Comparison of ENCODE assay signal across 8 mouse cellular contexts in the genomic region with DNA sequence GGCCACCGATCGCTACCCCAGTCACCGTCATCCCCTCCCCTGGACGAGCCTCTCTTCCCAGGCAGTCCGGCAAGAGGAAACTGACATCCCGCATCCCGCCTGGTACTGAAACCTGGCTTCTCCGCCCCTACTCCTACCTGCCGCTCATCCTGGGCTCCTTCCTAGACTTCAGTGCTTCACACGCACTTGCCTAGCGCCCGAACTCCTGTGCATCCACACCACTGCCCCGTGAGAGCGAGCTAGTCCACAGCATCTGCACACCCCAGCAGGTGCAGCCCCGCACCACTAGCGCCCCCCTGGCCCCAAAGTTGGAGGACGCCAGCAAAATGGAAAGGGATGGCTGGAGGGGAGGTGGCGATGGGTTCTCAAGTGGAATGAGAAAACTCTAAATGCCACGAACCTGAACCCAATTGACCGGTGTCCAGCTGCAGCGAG. TPM values are rescaled to one million over a fixed set of nuclear protein-coding genes. Genes with fewer than 3 reads are reported as not detected.
DNase-seq lines count a peak whose midpoint lies in the region; ATAC-seq and TF ChIP-seq lines count a peak whose summit lies in the region.

No protein-coding gene starts in this region.

- WGBS in forebrain, embryonic 11.5 days = under 1% methylated on average over 21 of the region's 21 CpGs
- under 1% methylated on average over 21 of the region's 21 CpGs for WGBS in hindbrain, embryonic 13.5 days
- under 1% methylated on average over 21 of the region's 21 CpGs for WGBS in limb, embryonic 10.5 days
- under 1% methylated on average over 21 of the region's 21 CpGs for WGBS in midbrain, embryonic 12.5 days
- under 1% methylated on average over 21 of the region's 21 CpGs for WGBS in stomach, postnatal 0 days

- H3K36me3 ChIP-seq in testis, adult 2 months (ENCODE audit: control insufficient read depth, insufficient read depth, low read length) = no peaks in the 10 kb centered on the region
- H3K36me3 ChIP-seq in forebrain, embryonic 11.5 days (ENCODE audit: control insufficient read depth, insufficient read depth, low read length) = no peaks in the 10 kb centered on the region
- no peaks in the 10 kb centered on the region for H3K36me3 ChIP-seq in hindbrain, embryonic 13.5 days
- no peaks in the 10 kb centered on the region for H3K36me3 ChIP-seq in limb, embryonic 10.5 days
- no peaks in the 10 kb centered on the region for H3K36me3 ChIP-seq in midbrain, embryonic 12.5 days
- no peaks in the 10 kb centered on the region for H3K36me3 ChIP-seq in stomach, postnatal 0 days (ENCODE audit: control insufficient read depth, insufficient read depth, low read length)

- H3K4me2 ChIP-seq in forebrain, embryonic 11.5 days (ENCODE audit: low read depth, low read length, severe bottlenecking) = peak overlapping the region; percentile 99
- peak overlapping the region; percentile 93 for H3K4me2 ChIP-seq in hindbrain, embryonic 13.5 days
- H3K4me2 ChIP-seq in midbrain, embryonic 12.5 days (replicated peaks) = peak overlapping the region; percentile 95
- peak overlapping the region; percentile 94 for H3K4me2 ChIP-seq in stomach, postnatal 0 days (replicated peaks; ENCODE audit: low read depth)

- TF ChIP-seq EP300 in stomach, postnatal 0 days (optimal IDR thresholded peaks at IDR 0.05) = no peak

- no peak for DNase-seq in testis, postnatal 14 days (ENCODE audit: low spot score)
- peak; percentile 84 for DNase-seq in forebrain, embryonic 11.5 days (ENCODE audit: low spot score)
- DNase-seq in limb, embryonic 10.5 days (ENCODE audit: low spot score) = no peak
- peak; percentile 48 for DNase-seq in stomach, postnatal 0 days (ENCODE audit: low spot score)
- DNase-seq in ovary, postnatal 10 days (ENCODE audit: low spot score) = no peak

- H3K27ac ChIP-seq in testis, adult 2 months (ENCODE audit: control insufficient read depth, insufficient read depth, low read depth, low read length) = no peak overlapping the region
- H3K27ac ChIP-seq in forebrain, embryonic 11.5 days (ENCODE audit: low read depth, low read length) = 0 out of 2 replicates have a peak overlapping the region, but pooled peaks have one; percentile 18
- H3K27ac ChIP-seq in hindbrain, embryonic 13.5 days = peak overlapping the region; percentile 91
- H3K27ac ChIP-seq in limb, embryonic 10.5 days = peak overlapping the region; percentile 75; the same call in 1 of the 2 replicates
- peak overlapping the region; percentile 73 for H3K27ac ChIP-seq in midbrain, embryonic 12.5 days (replicated peaks)
- peak overlapping the region; percentile 35; the same call in 1 of the 2 replicates for H3K27ac ChIP-seq in stomach, postnatal 0 days (replicated peaks)

- no peak for TF ChIP-seq CTCF in testis, adult 2 months (IDR thresholded peaks at IDR 0.05; ENCODE audit: control insufficient read depth, insufficient read depth, insufficient replicate concordance, low read depth, low read length)
- peak; percentile 39 for TF ChIP-seq CTCF in stomach, postnatal 0 days (IDR thresholded peaks at IDR 0.05; ENCODE audit: low read depth)

- no peaks in the 10 kb centered on the region for H3K9me3 ChIP-seq in forebrain, embryonic 11.5 days (ENCODE audit: control insufficient read depth, low read length)
- no peaks in the 10 kb centered on the region for H3K9me3 ChIP-seq in hindbrain, embryonic 13.5 days
- no peaks in the 10 kb centered on the region for H3K9me3 ChIP-seq in limb, embryonic 10.5 days (replicated peaks)
- no peaks in the 10 kb centered on the region for H3K9me3 ChIP-seq in midbrain, embryonic 12.5 days
- H3K9me3 ChIP-seq in stomach, postnatal 0 days (ENCODE audit: control insufficient read depth, low read length) = no peaks in the 10 kb centered on the region

- ATAC-seq in forebrain, embryonic 11.5 days (replicated peaks; ENCODE audit: low FRiP score) = peak; percentile 47
- peak; percentile 55 for ATAC-seq in hindbrain, embryonic 13.5 days (ENCODE audit: low FRiP score)
- peak; percentile 45; the same call in 1 of the 2 replicates for ATAC-seq in midbrain, embryonic 12.5 days (ENCODE audit: low FRiP score, low read depth)
- ATAC-seq in stomach, postnatal 0 days (ENCODE audit: low FRiP score, low TSS enrichment) = peak; percentile 63

- no peak for TF ChIP-seq POLR2A in testis, adult 2 months (IDR thresholded peaks at IDR 0.05; ENCODE audit: control insufficient read depth, low read depth, low read length)

- peaks cover 5% of the 10 kb centered on the region for H3K27me3 ChIP-seq in testis, adult 2 months (ENCODE audit: control insufficient read depth, insufficient read depth, low read length)
- H3K27me3 ChIP-seq in forebrain, embryonic 11.5 days (ENCODE audit: control insufficient read depth, insufficient read depth, low read length) = peaks cover 46% of the 10 kb centered on the region
- 0 out of 2 replicates have a peak, but pooled peaks cover 3% of the 10 kb centered on the region for H3K27me3 ChIP-seq in hindbrain, embryonic 13.5 days
- peaks cover 85% of the 10 kb centered on the region for H3K27me3 ChIP-seq in limb, embryonic 10.5 days (ENCODE audit: low read depth, poor library complexity, severe bottlenecking)
- H3K27me3 ChIP-seq in midbrain, embryonic 12.5 days = peaks cover 50% of the 10 kb centered on the region
- H3K27me3 ChIP-seq in stomach, postnatal 0 days (ENCODE audit: control insufficient read depth, insufficient read depth, low read length) = no peaks in the 10 kb centered on the region

- H3K4me1 ChIP-seq in testis, adult 2 months (ENCODE audit: control insufficient read depth, insufficient read depth, low read length) = peaks cover 22% of the 10 kb centered on the region
- peaks cover 19% of the 10 kb centered on the region for H3K4me1 ChIP-seq in forebrain, embryonic 11.5 days (replicated peaks; ENCODE audit: control insufficient read depth, insufficient read depth, low read length)
- peaks cover 74% of the 10 kb centered on the region for H3K4me1 ChIP-seq in hindbrain, embryonic 13.5 days (replicated peaks)
- peaks cover 65% of the 10 kb centered on the region for H3K4me1 ChIP-seq in limb, embryonic 10.5 days
- H3K4me1 ChIP-seq in midbrain, embryonic 12.5 days = peaks cover 56% of the 10 kb centered on the region
- peaks cover 4% of the 10 kb centered on the region for H3K4me1 ChIP-seq in stomach, postnatal 0 days (replicated peaks; ENCODE audit: control insufficient read depth, insufficient read depth)

- H3K9ac ChIP-seq in forebrain, embryonic 11.5 days (ENCODE audit: low read length) = peak overlapping the region; percentile 56
- peak overlapping the region; percentile 81 for H3K9ac ChIP-seq in hindbrain, embryonic 13.5 days
- H3K9ac ChIP-seq in midbrain, embryonic 12.5 days (replicated peaks) = peak overlapping the region; percentile 64
- H3K9ac ChIP-seq in stomach, postnatal 0 days (ENCODE audit: low read length) = peak overlapping the region; percentile 47

- peak overlapping the region; percentile 33 for H3K4me3 ChIP-seq in testis, adult 2 months (ENCODE audit: control insufficient read depth, low read depth, low read length)
- peak overlapping the region; percentile 46 for H3K4me3 ChIP-seq in forebrain, embryonic 11.5 days (ENCODE audit: low read depth, low read length)
- peak overlapping the region; percentile 59 for H3K4me3 ChIP-seq in hindbrain, embryonic 13.5 days
- peak overlapping the region; percentile 62 for H3K4me3 ChIP-seq in limb, embryonic 10.5 days
- peak overlapping the region; percentile 56 for H3K4me3 ChIP-seq in midbrain, embryonic 12.5 days
- H3K4me3 ChIP-seq in stomach, postnatal 0 days (ENCODE audit: low read depth, low read length) = peak overlapping the region; percentile 55

RNA-seq across cellular contexts. Expression of gene Gfra1, which starts 0.6 kb away (rescaled TPM):
- polyA plus RNA-seq in testis, adult 2 months (2012; rRNA removed) = 1.2 and 1.6 TPM in 2 replicates
- 9.6 and 10.0 TPM in 2 replicates for polyA plus RNA-seq in forebrain, embryonic 11.5 days (2014; fragmentation: Nextera tagmentation; extraction: Ambion mirVana)
- polyA plus RNA-seq in hindbrain, embryonic 13.5 days (2015; fragmentation: Nextera tagmentation; extraction: Ambion mirVana) = 65.7 and 67.6 TPM in 2 replicates
- polyA plus RNA-seq in limb, embryonic 10.5 days (2016; fragmentation: Nextera tagmentation; extraction: Ambion mirVana) = 3.0 and 5.1 TPM in 2 replicates
- polyA plus RNA-seq in midbrain, embryonic 12.5 days (2016; fragmentation: Nextera tagmentation; extraction: Ambion mirVana) = 36.8 and 39.6 TPM in 2 replicates
- polyA plus RNA-seq in stomach, postnatal 0 days (2015; fragmentation: Nextera tagmentation; extraction: Ambion mirVana) = 7.7 and 9.1 TPM in 2 replicates

RNA-seq across cellular contexts. Expression of gene Ccdc172, which starts 56.7 kb away (rescaled TPM):
- 8.6 and 8.9 TPM in 2 replicates for polyA plus RNA-seq in testis, adult 2 months (2012; rRNA removed)
- polyA plus RNA-seq in forebrain, embryonic 11.5 days (2014; fragmentation: Nextera tagmentation; extraction: Ambion mirVana) = not detected in 2 replicates
- polyA plus RNA-seq in hindbrain, embryonic 13.5 days (2015; fragmentation: Nextera tagmentation; extraction: Ambion mirVana) = not detected in 2 replicates
- not detected in 2 replicates for polyA plus RNA-seq in limb, embryonic 10.5 days (2016; fragmentation: Nextera tagmentation; extraction: Ambion mirVana)
- polyA plus RNA-seq in midbrain, embryonic 12.5 days (2016; fragmentation: Nextera tagmentation; extraction: Ambion mirVana) = not detected in 2 replicates
- not detected in 2 replicates for polyA plus RNA-seq in stomach, postnatal 0 days (2015; fragmentation: Nextera tagmentation; extraction: Ambion mirVana)

Comparison
In these comparisons a context has a peak if more than half of its experiments do, and no peak if none do; other contexts are left out.
1. DNase-seq: peak in forebrain, embryonic 11.5 days (single experiment) and stomach, postnatal 0 days (single experiment); none in testis, postnatal 14 days (single experiment), limb, embryonic 10.5 days (single experiment) and ovary, postnatal 10 days (single experiment).
2. Peak in every context shown above with its lines, with median percentiles within 50 percentile points of each other: H3K4me3 ChIP-seq, ATAC-seq, H3K4me2 ChIP-seq and H3K9ac ChIP-seq.